Mouse (Mus musculus) heart, postnatal 0 days (tissue): ENCODE measurements around the gene Pnmal2.

Source experiments
- CTCF ChIP-seq: IDR thresholded peaks from 2 replicates; pipeline ENCODE4 v1.5.1; 2016; ENCODE audit warnings: antibody characterized with exemption, control low read depth, low read depth
- EP300 ChIP-seq: IDR thresholded peaks from 2 replicates; pipeline ENCODE4 v1.6.1; 2016; ENCODE audit warnings: antibody characterized with exemption, low read depth

GRCm38 (mm10) chr7:16950861-16951635 lies 6.6 kb downstream of the Pnmal2 start:
- TF ChIP-seq CTCF: peak; percentile 86
- TF ChIP-seq EP300: no peak
